Mouse (Mus musculus): ENCODE results near the gene Ccl22.

DNA sequence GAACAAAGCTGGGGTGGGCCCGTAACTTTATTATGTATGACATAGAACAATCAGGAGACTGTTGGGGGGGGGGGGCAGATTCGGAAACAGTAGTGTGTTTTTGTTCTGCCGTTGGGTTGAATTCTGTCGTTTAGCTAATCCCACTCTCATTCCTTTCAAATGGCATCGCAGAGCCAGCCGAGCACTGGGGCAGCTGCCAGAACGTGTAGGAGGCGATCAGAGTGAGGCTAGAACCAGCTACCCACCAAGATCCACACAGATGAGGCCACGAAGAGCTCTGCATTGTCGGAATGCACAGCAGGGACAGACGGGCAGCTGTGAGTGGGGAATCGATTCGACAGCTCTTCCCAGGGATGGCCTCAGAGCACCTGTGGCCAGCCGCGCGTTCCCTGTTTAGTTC, 46.0 kb upstream of the Ccl22 start:
- no peak for TF ChIP-seq POLR2A (IDR thresholded peaks at IDR 0.05; ENCODE audit: insufficient read length, low read depth)
- TF ChIP-seq CEBPB (IDR thresholded peaks at IDR 0.05; ENCODE audit: insufficient read depth, poor library complexity, severe bottlenecking) = no peak
- TF ChIP-seq MYOD1 (IDR thresholded peaks at IDR 0.05; ENCODE audit: control insufficient read depth in 1 of 3, insufficient read length in 2 of 3, low read depth in 2 of 3) = no peak
- no peak for TF ChIP-seq E2F4 (IDR thresholded peaks at IDR 0.05; ENCODE audit: insufficient read depth)
- TF ChIP-seq MAX (IDR thresholded peaks at IDR 0.05; ENCODE audit: low read depth) = no peak
- TF ChIP-seq MYOG (IDR thresholded peaks at IDR 0.05; ENCODE audit: control insufficient read depth in 1 of 3, insufficient read depth in 1 of 3, insufficient read length in 2 of 3, low read depth in 2 of 3) = no peak
- TF ChIP-seq TCF12 (IDR thresholded peaks at IDR 0.05; ENCODE audit: insufficient read depth, poor library complexity, severe bottlenecking) = no peak
- no peak for TF ChIP-seq POLR2AphosphoS2 (IDR thresholded peaks at IDR 0.05; ENCODE audit: insufficient read length, low read depth)
